Mouse (Mus musculus): ENCODE data around the gene Ddc. TPM values are rescaled to one million over a fixed set of nuclear protein-coding genes. Genes with fewer than 3 reads are reported as not detected.

Gene Ddc
- total RNA-seq, 2 experiments from 2014 or later, result not detected

DNA sequence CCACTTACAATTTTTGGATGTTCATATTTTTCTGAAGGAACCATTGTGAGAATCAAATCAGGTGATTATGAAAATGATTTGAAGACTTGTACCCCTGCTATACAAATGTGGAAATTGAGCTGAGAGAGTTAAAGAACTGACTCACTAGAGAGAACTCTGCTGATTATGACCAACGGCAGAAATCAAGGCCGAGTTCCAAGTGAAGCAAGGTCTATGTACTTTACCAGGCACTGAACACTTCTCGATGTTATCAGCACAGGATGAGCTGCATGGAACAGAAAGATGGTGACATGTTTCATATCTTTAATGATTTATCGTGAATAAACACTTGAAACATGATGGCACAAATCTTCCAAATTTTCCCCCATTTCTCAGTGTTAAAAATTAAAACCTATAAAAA lies 92.0 kb downstream of the Ddc start:
- ATAC-seq (replicated peaks; ENCODE audit: low FRiP score, poor library complexity, severe bottlenecking), result no peak

GRCm38 (mm10) chr11:11804421-11804820 lies 93.5 kb downstream of the Ddc start:
- ATAC-seq (replicated peaks; ENCODE audit: low FRiP score, poor library complexity, severe bottlenecking), result no peak

- no peak; the same call in 1 of the 2 replicates for ATAC-seq (replicated peaks; ENCODE audit: low FRiP score, poor library complexity, severe bottlenecking)
Measured at GRCm38 (mm10) chr11:11801067-11801466, 96.9 kb downstream of the Ddc start.

DNA sequence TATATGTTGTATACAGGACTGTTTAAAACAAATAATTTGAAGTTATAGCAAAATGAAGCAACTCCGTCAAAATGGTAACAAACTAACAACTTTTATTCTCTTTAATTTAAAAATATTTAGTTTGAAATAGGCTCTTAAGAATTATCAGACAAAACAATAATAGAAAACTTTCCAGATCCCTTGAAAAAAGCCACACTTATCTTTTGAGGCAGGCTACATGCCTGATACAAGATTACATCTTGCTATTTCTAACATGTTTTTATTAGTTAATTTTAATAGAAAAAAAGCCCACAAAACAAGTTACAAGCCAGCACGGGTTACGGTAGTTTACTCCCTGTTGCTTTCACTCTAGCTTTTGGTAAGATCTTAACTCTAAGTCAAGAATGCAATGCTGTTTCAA lies 97.6 kb downstream of the Ddc start:
- no peak for ATAC-seq (replicated peaks; ENCODE audit: low FRiP score, poor library complexity, severe bottlenecking)

DNA sequence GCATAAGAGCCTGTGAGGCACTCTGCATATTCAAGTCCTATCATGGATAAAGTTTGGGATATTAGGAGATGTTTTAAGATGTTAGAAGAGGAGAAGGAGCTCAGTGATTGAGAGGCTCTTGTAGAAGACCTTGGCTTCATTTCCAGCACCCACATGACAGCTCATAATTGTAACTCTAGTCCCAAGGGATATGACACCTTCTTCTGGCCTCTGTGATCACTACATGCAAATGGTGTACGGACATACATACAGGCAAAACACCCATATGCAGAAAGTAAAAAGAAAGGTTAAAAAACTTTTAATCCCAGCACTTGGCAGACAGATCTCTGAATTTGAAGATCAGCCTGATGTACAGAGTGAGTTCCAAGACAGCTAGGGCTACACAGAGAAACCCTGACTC lies 99.3 kb downstream of the Ddc start:
- no peak for ATAC-seq (replicated peaks; ENCODE audit: low FRiP score, poor library complexity, severe bottlenecking)

DNA sequence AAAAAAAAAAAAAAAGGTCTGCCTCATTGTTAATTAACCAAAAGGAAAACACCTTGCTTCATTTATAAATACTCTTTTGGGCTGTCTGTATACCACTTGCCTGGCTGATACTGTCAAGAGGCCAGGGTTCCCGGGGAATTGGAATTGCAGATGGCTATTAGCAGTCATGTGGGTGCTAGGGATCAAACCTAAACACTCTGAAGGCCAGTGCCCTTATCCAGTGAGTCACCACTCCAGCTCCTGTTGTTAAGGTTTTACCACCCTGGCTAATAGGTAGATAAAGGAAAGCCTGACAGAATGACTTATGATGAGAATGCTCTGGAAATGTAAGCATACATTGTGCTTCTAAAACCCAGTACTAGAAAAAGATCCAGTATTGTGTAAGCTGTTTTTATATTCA lies 103.3 kb downstream of the Ddc start:
- no peak for ATAC-seq (replicated peaks; ENCODE audit: low FRiP score, poor library complexity, severe bottlenecking)

DNA sequence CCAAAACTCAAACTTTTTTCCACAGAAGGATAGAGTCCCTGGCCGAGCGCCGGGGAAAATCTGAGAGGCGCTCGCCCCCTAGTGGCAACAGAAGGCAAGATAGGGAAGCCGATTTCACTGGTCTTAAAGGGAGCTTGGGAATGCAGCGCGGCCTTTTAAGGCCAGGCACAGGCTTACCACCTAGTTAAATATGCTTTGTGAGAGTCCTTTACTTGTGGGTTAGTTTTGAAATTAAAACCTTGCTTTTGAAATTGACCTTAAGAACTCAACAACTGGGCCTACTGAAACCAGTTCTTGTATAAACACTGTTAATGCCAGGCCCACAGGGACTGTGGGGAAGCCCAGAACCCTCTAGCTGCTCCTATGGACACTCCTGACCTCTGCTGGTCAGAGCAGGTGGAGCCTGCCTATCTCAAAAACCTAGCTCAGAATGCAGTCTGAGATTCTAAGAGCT lies 109.4 kb downstream of the Ddc start:
- ATAC-seq (replicated peaks; ENCODE audit: low FRiP score, poor library complexity, severe bottlenecking), result peak; percentile 89

DNA sequence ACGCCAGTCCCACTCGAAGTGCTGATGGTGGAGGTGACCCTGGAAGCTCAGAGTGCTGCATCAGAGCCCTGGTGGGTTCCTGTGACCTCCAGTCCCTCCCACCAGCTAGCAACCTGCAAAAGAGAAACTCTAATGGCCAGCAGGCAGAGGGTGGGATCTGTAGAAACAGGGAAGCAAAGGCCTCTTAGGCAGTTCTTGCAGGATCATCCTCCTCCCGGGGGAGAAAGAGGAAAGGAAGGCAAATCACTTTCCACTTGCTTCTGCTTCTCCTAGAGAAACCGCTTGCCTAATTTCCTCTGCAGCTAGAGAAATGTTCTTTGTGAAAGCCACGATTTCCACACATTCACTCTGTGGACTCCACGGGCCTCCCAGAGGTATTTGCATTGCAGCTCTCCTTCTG lies 112.5 kb downstream of the Ddc start:
- ATAC-seq (replicated peaks; ENCODE audit: low FRiP score, poor library complexity, severe bottlenecking), result no peak

- ATAC-seq (replicated peaks; ENCODE audit: low FRiP score, poor library complexity, severe bottlenecking), result no peak
Measured at GRCm38 (mm10) chr11:11781728-11782127, 116.2 kb downstream of the Ddc start.

DNA sequence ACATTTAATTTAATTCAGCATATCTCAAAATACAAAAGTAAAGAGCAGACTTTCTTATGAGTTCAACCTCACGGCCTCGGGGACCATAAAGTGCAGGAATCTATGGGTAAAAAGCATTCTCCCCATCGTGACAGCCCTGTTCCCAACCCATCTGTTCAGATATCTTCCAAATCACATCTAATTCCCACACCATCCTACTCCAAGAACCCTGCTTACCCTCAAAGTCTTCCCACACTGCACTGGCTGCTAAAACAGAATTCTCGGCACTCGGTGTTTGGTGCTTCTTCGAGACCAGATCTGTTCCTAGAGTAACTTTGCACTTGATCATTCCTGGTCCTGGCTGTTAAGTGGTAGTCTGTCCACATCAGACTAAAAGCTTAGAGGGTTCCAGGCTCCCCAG lies 119.6 kb downstream of the Ddc start:
- ATAC-seq (replicated peaks; ENCODE audit: low FRiP score, poor library complexity, severe bottlenecking), result no peak

DNA sequence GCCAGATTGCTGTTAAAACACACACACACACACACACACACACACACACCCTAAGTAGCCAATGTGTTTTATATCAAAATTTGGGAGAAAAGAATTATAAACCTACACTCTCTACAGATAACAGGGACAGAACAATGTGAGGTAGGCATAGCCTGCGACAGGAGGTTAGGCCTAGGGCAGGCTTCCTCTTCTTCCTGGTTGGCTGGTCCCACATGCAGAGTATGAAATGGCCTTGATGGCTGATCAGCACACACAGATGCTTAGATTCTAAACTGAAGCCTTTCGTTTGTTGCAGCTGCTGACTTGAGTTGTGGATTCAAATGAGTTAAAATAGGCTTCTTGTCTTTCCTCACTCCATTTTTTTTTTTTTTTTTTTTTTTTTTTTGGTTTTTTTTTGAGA lies 120.1 kb downstream of the Ddc start:
- no peak for ATAC-seq (replicated peaks; ENCODE audit: low FRiP score, poor library complexity, severe bottlenecking)

GRCm38 (mm10) chr11:11777246-11777645 lies 120.7 kb downstream of the Ddc start:
- ATAC-seq (replicated peaks; ENCODE audit: low FRiP score, poor library complexity, severe bottlenecking), result no peak

GRCm38 (mm10) chr11:11776822-11777174 lies 121.1 kb downstream of the Ddc start:
- no peak for ATAC-seq (replicated peaks; ENCODE audit: low FRiP score, poor library complexity, severe bottlenecking)

DNA sequence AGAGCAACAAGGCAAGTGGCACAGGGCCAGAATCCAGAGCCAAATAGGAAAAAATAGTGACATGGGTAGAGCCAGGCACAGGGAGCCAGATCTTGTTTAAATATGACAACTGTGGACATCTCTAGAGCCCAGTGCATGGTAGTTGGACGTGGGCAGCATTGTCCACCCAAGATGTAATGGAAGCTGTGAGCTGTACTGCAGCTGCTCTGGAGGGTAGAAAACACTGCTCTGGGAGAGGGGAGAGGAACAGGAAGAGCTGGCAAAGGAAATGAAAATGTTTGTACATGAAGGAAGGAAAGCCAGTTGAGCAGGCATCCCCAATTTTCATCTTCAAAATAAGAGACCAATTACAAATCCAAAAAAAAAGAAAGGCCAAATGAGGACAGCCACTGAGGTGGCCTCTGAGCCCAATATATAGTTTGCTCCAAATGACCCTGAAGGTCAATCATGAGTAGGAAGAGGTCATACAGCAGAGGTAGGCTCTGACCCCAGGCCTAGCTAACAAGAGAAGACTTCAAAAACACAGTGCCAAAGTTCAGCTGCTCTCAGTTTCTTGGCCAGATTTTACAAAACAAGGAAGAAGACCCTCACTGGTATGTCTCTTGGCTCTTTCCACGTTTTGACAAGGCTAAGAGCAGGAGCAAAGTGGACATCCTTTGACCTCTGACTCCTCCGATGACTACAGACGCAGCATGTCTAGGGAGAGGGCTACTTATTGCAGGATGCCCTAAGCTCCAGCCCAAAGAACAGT lies 121.7 kb downstream of the Ddc start:
- ATAC-seq (replicated peaks; ENCODE audit: low FRiP score, poor library complexity, severe bottlenecking), result no peak

GRCm38 (mm10) chr11:11774893-11775292 lies 123.1 kb downstream of the Ddc start:
- ATAC-seq (replicated peaks; ENCODE audit: low FRiP score, poor library complexity, severe bottlenecking), result no peak

GRCm38 (mm10) chr11:11774384-11774783 lies 123.6 kb downstream of the Ddc start:
- ATAC-seq (replicated peaks; ENCODE audit: low FRiP score, poor library complexity, severe bottlenecking), result no peak

DNA sequence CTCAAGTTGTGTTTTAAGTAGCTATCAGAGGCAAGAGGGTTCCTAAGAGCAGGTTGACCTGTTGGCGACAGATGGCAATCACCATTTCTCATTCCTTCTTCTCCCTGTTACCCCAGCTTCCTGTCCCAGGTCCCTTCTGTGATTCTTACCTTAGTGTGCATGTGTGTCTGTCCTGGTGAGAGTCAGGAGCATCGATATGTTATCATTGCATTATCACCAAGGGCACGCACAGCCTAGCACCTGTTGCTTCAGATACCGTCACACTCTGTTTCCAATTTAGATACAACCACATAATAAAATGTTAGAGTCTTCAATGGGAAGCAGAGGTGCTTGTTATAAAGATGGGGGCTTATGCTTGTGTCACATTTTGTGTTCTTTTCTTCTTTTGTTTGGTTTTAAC lies 125.7 kb downstream of the Ddc start:
- ATAC-seq (replicated peaks; ENCODE audit: low FRiP score, poor library complexity, severe bottlenecking), result no peak

DNA sequence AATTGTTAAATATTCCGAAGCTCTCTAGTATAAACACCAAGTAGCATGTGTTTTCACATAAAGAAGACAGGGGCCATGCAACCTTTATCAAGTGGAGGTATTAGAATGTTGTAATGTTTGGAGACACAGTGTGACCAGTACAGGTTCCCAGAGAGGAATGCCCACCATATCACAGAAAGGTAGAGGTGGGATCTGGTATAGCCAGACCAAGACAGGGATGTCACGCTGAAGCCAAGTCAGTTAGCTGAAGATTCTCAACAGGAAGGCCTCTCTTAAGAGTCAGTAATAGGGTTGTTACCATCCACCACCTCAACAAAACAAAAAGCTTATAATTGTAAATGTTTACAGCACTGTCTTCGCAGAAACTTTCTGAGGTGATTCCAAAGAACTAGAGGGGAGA lies 127.3 kb downstream of the Ddc start:
- no peak for ATAC-seq (replicated peaks; ENCODE audit: low FRiP score, poor library complexity, severe bottlenecking)

DNA sequence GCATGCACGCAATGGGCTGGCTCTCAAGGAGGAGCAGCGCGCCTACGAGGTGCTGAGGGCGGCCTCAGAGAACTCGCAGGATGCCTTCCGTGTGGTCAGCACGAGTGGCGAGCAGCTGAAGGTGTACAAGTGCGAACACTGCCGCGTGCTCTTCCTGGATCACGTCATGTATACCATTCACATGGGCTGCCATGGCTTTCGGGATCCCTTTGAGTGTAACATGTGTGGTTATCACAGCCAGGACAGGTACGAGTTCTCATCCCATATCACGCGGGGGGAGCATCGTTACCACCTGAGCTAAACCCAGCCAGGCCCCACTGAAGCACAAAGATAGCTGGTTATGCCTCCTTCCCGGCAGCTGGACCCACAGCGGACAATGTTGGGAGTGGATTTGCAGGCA lies 128.7 kb downstream of the Ddc start:
- no peak for ATAC-seq (replicated peaks; ENCODE audit: low FRiP score, poor library complexity, severe bottlenecking)

DNA sequence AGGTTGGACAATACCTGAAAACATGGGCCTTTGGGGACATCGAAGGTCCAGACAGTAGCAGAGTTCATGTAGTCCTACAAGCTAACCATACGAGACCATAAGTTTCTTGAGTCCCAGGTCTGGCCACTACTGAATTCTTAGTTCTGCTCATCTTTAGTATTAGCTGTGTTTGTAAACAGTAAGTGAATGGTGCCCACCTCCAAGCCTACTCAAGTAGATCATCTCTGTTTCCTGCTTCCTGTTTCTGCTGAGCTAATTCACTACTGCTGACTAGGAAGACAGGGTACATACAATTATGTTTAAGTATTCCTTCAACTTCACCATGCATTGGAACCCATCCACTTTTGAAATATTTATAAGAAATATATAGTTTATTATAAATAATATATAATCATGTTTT lies 129.9 kb downstream of the Ddc start:
- ATAC-seq (replicated peaks; ENCODE audit: low FRiP score, poor library complexity, severe bottlenecking), result no peak

GRCm38 (mm10) chr11:11766736-11767135 lies 131.2 kb downstream of the Ddc start:
- no peak for ATAC-seq (replicated peaks; ENCODE audit: low FRiP score, poor library complexity, severe bottlenecking)

- ATAC-seq (replicated peaks; ENCODE audit: low FRiP score, poor library complexity, severe bottlenecking), result no peak
Measured at GRCm38 (mm10) chr11:11766105-11766504, 131.8 kb downstream of the Ddc start.

All from erythroblast, adult 5-6 weeks (primary cell).